Mouse (Mus musculus) liver, embryonic 14.5 days (tissue): ENCODE measurements around the gene Gm436.

ENCODE experiments used
- CTCF ChIP-seq: IDR thresholded peaks from 2 replicates; pipeline ENCODE4 v1.5.1; 2016; ENCODE audit warnings: antibody characterized with exemption, low read depth, control low read depth
- EP300 ChIP-seq: IDR thresholded peaks from 2 replicates; pipeline ENCODE4 v1.6.1; 2016; ENCODE audit warnings: antibody characterized with exemption, low read depth

DNA sequence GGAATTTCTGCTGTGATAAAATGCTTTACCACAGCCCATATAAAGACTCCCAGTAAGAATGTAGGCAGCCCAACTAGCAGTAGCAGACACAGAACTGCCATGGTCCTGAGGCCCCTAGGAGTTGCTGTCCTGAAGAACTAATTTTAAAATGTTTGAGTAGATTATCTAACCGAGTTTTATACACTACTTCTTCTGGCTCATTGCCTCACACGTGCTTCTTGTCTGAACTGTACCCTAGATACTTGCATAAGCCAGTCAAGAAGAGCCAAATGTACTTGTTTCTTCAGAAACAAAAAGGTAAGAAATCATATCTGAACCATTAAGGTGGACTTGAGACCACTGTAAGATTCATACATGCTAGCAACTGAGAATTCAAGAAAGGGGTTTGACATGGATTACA is at the start of gene Gm436:
- no peak for TF ChIP-seq EP300
- TF ChIP-seq CTCF: no peak
